Mouse (Mus musculus): ENCODE results near the gene Hoxa9. TPM values are rescaled to one million over a fixed set of nuclear protein-coding genes. Genes with fewer than 3 reads are reported as not detected.

Gene Hoxa9
- polyA plus RNA-seq, 1 experiment, result 7.1 TPM

DNA sequence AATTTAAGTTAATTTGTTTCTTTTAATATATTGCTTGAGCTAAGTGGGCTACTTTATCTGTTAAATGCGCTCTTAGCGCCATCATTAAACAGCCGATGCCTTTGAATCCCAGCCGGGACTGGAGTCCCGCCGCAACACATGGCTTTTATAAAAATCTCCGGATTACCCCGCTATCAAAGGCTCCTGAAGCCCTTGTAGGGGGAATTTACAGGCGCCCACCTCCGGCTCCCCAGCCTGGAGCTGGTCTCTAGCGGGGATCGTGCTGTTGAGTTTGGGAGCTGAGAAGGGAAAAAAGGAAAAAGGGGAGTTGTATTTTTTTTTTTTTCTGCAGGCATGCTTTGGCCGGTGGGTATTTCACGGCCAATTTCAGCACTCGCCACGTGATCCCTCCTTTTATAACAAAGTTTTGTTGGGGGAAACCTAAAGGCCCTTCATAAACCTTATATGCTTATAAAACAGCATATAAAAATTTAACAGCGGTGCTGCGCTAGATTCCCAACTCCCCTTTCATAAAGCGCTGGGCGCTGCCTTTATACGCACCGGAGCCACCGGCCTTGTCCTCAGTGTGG, 13.7 kb upstream of the Hoxa9 start:
- DNase-seq (ENCODE audit: low read depth), result no peak

DNA sequence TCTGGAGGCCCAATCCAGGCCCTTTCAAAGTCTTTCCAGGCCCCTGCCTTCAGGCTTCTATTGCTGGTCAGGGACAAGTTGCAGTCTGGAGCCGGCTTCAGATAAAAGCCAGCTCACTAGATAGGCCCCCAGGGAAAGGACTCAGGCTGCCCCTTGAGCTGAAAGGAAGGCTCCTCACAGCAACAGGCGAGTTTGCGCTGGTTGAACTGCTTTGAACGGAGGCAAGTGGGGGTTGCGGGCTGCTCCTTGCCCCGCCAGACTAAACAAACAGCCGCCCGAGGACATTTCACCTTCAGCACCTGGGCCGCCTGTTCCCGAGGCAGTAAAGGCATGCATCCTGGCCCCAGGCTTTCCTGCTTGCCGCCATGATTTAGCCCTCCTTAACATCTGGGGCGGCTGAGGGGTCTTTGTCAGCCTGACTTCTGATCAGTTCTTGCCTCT, 12.8 kb upstream of the Hoxa9 start:
- no peak for DNase-seq (ENCODE audit: low read depth)

DNA sequence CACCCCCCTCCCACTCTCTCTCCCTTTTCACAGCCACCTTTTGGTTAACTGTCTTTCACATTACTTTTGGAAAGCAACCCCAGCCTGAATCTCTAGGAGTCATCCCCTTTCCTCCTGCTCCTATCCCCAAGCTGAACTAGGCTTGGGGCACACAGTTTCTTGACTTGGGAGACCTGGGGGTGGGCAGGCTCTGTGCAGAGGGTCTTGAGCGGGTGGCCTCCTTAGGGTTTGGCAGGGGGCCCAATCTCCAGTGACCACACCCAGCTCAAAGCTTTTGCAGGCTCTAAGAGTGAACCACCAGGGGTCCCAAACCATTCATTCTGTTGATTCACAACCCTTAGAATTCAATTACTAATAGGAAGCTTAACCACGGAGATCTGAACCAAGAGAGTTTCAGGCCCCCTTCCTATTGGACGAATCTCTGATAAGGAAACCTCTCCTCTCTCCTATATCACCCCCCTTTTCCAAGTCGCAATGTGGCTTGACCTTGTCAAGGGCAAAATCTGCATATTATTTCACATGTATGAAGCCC, 12.0 kb upstream of the Hoxa9 start:
- DNase-seq (ENCODE audit: low read depth), result no peak

DNA sequence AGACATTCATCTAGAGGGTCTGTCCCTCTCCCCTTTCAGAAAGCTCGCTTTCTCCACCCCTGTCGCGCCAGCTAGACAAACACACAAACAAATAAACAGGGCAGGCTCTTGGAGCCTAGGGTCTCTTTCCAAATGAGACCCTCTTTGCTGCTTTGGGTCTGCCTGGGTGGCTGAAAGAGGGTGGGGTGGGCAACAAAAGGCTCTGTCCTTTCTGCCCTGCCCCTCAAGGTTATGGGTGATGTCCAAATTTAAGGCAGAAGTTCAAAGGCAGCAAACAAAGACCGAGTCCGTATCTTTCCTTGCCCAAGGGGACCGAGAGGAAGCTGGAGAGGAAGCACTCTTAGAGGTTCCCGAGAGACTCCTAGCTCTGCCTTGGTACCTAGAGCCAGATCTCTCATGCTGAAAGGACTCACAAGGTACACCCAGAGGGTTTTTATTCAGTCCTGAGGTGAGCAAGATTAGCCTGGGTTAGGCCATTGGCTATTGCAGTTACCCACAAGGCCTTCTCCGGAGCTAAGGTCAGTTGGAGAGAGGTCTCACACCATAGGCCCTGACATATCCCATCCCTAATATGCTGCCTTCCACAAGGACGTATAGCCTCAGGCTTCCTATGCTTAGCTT, 10.2 kb upstream of the Hoxa9 start:
- DNase-seq (ENCODE audit: low read depth), result no peak

DNA sequence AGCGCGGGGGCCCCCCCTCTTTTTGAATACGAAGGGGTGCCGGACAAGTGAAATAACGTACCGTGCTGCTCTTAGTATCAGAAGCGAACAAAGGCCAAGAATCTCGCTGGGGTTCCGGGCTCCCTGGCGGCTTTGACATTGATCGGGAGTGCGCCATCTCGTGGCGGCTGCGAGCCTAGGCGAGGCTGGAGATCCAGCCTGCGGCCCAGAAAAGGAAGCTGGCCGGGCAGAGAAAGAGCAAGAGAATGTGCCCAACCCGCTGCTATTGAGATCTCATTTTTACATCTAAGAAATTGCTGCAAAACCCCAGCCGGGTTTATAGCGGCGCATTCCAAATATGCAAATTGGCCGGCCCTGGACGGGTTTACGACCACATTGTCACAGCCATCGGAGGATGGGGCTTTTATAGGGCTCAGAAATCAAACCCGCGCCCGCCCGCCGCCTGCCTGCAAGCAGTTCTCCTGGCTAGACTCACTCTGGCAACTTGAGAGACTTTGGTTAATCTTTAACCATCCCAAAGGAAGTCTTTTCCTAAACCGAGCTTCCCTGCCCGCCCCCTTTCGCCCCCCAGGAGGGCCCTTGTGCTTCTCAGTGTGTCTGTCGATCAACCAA, 9.6 kb upstream of the Hoxa9 start, which contains the start of gene Hoxa10:
Gene Hoxa10, minus strand, starts transcription at position 466 of the 612 bp plus-strand sequence.
- no peak for DNase-seq (ENCODE audit: low read depth)

DNA sequence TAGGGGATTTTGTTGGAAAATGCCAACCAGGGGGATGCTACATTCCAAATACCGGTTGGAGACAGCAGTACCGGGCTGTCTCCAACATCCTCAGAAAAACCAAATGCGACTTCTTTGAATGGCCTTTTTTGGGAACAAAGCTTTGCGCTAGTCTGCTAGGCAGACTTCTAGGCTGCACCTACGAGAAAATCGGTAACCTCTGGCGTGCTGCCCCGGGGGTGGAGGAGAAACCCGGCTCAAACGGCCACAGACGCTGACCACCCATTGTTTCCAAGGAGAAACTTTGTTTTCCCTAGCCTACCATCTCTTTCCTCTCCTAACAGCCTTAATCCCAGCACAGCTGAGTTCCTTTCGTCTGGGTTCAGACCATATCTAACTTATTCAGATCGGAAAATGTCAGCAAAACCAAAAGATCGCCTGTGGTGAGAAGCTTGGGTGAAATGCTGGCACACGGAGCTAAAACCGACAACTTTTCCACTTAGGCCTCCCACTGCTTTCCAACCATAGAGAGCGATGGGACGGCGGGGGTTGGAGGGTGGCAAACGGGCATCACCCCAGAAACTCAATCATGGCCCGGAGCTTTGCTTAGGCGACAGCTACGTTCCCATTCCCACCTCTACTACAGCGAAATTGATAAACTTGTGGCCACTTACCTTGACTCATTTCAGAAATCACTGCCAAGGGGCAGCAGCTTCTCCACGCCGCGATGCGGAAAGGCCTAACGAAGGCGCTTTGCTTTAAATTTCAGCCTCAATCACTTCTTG, 8.9 kb upstream of the Hoxa9 start:
- no peak for DNase-seq (ENCODE audit: low read depth)

DNA sequence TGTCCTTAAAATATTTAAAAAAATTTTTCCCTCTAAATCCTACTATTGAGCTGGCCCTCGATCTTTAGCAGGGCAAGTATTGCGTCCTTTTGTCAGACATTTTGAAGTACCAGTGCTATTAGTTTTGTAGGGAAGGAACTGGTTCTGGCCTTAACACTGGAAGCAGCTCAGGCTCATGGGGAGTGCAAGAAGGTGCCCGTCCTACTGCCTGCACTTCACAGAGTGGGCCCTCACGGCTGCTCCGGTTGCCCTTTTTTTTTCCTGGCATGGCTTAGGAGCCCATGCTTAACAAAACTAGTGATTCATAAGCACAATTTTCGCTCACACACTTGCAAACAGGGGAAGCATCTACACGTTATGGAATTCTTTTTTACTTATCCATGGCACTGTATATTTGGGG, 8.1 kb upstream of the Hoxa9 start:
- DNase-seq (ENCODE audit: low read depth), result no peak

DNA sequence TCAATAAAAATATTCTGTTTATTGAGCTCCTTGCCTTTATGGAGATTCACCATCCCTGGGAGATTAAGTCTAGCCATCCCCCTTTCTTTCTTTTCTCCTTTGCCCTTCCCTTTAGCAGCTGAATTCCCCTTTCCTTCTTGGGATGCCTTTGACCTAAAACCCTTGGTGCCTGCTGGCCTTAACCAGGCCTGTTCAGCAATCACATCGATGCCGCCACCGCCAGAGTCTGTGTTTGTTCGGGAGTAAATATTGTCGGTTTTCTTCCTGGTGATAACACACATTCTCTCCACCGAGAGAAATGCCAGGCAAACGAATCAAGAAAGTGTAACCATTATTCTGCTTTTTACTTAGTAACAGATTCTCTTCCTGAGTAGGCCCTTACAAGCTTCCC, 7.3 kb upstream of the Hoxa9 start:
- DNase-seq (ENCODE audit: low read depth), result no peak

DNA sequence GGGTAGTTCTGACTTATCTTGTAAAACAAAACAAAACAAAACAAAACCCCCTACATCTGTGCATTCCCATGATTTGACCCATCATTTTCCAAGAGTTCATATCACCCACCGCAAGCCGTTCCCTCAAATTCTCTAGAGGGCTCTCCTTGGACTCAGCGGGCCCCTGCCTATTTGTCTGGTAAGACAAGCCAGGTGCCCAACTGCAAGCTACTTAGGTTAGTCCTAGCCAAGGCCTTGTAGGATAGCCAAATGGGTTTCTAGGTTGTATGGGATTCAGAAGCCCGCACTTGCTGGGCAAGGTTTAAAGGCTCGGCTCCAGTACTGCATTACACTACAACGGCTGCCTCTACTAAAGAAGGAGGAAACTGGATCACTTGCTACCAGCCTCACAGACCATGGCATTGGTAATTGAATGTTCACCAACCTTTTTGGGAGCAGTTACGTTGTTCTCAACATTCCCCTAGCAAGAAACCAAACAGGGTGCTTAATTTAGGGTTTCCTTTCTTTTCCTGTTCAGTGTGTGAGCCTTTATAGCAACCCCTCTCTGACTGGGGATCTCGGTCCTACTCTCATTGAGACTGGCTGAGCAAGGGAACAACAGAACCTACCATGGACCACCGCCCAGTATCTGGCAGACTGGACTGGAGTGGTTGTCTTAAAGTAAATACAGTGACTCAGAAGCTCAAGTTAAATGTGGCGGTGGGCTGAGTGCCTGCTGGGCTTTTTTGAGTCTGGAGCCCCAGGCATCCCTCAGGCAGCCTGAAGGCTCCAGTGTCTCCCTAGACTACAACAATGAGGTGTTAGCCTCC, 6.7 kb upstream of the Hoxa9 start:
- no peak for DNase-seq (ENCODE audit: low read depth)

DNA sequence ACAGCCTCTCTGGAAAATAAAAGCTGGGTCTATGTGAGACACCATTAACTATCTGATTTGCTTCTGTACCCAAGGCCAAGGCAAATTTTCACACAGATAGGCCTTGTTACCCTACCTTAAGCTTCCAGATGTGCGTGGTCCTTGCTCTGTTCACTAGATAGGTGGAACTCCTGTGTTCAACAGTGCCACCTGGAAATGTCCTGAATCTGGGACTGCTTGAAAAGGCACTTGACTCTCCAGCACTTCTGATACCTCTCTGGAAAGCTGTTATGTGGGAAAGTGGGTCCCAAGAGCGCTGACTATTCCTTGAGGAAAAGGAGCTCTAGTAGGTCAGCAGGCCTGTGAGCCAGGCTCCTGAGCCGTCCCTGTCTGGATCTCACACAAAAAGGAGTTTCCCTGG, 5.9 kb upstream of the Hoxa9 start:
- no peak for DNase-seq (ENCODE audit: low read depth)

DNA sequence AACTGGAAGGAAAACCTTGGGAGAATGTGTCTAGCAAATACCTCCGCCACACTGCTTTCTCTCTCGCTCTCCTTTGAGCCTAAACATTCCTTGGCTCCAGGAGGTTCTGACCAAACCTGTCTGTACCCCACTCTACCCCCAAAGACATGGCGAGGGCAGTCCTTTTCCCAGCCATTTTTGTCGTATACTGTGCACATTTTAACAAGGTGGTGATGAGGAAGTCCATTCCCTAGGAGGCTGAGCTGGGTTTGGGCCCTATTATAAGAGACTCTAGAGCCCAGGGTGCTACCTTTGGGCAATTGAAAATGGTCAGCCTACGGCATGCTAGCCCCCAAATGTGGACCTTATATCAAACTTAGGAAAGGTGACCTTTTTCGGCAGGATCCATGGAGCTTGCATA, 5.0 kb upstream of the Hoxa9 start:
- no peak for DNase-seq (ENCODE audit: low read depth)

DNA sequence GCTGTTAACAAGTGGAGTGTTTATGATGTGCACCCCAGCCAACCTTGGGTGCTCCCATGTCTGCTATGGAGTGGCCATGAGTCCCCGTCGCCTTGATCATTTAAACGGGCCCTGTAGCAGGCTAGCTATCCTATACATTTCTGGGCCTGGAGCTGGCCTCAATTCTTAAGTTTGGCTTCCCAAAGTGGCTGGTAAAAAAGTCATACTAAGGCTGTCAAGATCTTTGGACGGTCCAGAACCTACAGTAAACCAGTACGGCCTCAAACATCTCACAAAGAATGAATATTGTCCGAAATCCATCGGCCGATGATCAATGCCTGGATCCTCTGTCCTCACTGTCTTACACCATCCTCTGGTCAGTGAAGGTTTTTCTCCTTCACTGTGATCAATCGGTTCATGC, 4.4 kb upstream of the Hoxa9 start:
- no peak for DNase-seq (ENCODE audit: low read depth)

DNA sequence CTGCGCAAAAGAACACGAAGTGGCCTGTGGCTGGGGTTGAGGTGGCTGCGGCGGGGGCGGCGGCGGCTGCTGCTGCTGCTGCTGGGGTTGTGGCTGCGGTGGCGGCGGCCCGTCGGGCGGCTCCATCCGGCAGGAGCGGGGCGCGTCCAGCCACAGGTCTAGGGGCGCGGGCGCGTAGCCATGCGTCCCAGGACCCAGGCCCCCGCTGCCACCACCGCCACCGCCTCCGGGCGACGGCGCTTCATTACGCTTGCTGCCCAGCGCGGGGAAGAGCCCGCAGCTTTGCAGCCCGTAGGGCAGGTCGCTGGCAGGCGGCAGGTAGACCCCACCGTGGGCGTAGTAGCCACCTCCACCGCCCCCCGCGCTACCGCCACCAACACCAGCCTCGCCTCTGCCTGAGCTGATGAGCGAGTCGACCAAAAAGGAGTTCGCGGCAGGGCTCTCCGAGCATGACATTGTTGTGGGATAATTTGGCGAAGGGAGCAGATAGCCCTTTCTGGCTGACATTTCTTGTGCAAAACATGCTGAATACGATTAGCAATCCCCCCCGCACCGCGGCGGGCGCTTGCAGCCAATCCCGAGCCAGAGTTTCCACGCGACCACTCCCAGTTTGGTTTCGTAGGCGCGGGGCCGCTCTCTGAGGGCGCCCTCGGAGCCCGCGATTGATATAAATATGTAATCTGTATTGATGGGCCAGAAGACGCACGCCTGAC, 3.7 kb upstream of the Hoxa9 start:
- DNase-seq (ENCODE audit: low read depth), result no peak

DNA sequence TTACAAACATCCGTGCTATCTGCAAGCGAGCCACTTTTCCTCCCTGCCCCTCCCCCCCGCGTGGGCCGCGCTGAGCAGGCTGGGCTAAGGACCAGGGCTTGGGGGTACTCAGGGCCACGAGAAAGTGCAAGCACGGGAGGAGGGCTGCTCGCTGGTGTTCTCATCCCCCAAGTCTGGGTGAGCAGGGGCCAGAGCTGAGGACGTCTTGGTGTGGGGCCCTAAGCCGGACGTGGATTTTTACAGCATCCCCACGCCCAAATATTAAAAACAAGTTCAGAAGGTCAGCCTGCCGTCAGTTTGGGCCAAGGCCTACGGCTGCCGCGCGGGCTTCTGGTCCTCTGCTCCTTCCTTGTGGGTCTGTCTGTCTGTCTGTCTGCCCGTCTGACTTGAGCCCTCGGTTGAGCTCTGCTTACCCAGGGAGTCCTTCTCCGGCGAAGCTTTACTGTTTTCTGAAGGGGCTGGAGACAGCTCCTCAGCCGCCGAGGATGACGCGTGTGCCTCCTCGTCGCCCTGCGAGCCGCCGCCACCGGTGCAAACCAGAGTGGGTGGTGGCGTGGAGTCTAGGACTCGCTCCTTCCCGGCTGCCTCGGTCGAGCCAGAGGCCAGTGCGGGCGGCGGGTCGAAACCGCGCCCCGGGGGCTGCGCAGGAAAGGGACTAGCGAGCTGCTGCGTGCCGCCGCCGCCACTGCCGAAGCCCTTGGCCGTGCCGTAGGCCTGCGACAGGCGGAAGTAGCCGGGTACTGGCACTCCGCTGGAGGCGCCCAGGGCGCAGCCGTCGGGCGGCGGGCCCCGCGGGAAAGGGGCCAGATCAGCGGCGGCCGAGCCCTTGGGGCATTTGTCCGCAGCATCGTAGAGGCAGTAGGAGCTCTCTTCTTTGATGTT, 2.9 kb upstream of the Hoxa9 start:
- no peak for DNase-seq (ENCODE audit: low read depth)

DNA sequence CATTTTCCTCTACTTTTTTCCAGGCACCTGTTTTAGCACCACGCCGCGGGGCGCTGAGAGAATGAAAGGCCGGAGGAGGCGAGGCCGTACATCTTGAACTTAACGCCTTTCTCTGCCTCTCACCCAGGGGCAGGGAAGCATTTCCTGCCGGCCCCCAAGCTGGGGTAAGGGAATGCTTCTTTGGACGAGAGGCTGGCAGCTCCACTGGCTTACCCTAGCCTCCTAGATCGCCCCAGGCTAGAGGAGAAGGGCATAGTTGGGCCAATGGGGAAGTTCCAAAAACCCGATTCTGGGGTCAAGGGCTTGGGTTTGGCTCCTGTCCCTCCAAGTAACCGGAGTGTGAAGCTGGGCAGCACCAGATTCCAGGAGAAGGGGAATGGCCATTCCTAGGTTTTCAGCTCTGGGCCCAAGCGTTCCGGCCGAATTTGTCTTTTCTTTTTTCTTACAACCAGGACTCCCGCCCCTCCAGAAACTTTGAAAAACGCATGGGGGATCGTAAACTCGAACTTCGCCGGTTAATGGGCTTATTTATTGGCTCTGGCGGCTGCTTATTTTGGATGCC, 2.2 kb upstream of the Hoxa9 start:
- no peak for DNase-seq (ENCODE audit: low read depth)

DNA sequence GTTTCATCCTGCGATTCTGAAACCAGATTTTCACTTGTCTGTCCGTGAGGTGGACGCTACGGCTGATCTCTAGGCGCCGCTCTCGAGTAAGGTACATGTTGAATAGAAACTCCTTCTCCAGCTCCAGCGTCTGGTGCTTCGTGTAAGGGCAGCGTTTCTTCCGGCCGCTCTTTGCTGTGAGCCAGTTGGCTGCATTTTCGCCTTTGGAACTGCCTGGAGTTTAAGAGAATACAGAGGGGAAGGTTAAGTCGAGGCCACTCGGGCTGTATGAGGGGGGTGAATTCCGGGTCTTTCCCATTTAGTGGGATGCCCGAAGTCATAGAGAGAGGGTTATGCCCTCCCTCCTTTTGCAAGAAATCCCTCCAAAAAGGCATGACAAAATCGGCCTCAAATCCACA, 1.7 kb upstream of the Hoxa9 start:
- no peak for DNase-seq (ENCODE audit: low read depth)

DNA sequence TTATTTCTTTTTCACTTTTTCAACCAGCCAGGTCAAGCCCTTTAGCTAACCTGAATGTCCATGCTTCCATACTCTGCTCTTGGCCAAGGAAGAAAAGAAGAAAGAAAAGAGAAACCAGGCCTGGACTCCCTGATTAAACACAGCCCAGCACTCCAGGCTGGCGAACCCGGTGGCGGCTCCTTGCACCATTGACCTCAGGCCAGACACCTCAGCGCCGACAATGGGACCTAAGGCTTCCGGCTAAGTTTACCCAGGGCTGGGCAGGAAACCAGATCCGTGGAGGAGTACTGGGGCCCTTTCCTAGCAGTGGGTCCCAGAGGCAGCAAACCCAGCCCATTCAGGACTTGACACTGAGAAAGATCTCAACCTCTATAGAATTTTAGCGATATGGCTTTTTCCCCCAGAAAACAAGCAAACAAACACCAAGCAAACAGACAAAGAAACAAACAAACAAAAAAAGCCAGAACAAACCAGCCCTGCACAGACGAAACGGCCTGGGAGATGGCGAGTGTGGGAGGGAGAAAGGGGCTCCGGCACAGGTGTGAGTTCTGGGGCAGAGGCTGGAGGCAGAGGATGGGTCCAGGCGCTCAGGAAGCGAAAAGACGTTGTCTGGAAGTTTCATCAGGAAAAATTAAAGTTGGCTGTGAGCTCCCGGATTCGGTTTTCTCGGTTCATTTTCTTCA, 1.1 kb upstream of the Hoxa9 start:
- DNase-seq (ENCODE audit: low read depth), result no peak

DNA sequence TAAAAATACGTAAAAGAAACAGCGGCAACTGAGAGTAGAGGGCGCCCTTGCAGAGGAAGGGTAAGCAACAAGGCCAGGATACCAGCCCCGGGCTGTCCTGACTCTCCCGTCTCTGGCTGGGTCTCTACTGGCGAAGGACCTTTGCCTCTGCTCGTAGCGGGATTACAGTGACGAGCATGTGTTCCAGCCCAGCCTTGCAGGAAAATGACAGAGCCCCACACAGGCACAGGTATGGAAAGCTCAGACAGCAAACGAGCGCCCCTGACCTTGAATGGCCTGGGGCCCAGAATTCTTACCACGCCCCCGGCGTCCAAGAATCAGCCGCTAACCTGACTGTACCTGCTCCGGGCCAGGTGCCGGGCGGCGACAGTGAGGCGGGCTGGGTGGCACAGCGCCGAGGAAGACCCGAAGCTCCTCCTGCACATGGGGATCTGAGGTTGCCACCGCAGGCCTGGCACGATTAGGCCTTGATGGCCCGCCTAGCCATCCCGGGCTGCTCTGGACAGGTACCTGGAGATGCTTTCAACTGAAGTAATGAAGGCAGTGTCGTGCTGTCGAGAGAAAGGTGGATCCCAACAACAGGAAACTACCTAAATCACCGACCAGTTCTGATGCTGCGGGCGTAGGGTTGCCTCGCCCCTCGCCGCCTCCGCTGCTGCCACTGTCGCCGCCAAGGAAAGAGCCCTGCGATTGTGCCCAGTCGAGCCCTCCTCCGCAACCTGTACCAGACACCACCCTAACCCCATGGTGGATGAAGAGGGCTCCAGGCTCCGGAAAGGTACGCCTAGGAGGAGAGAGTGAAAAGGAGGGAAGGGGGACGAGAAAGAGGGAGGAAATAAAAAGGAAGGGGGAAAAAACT, 1.1 kb downstream of the Hoxa9 start:
- no peak for DNase-seq (ENCODE audit: low read depth)
